Mouse (Mus musculus): ENCODE measurements at regions not wholly inside any gene's neighbourhood (a gene's known extent, or its start where the extent isn't known, plus 50 kb on each side); places are given as distances from the start of the nearest gene placed in this dataset.

DNA sequence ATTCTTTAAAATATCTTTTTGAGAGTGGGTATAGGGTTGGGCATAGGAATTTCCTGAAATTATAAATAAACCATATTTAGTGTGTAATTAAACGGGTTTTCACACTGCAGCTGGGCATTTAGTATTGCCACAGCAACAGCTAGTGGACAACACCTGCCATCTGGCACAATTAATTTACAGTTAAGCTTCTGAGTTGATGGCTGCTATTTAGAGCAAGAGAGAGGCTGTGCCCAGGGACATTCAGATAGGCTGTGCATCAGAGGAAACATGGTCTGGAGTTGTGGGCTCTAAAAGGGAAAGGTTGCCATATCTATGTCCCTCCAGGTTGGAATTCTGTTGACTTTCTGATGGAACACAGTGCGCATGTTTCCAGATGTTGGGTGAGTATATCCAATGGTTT, 227.1 kb downstream of the Pth2r start:
- H3K27ac ChIP-seq (replicated peaks) = no peak overlapping the region
- DNase-seq (ENCODE audit: low spot score) = no peak
- H3K36me3 ChIP-seq = no peaks in the 10 kb centered on the region
- WGBS = 96% methylated on average over 2 of the region's 2 CpGs
- no peaks in the 10 kb centered on the region for H3K9me3 ChIP-seq (replicated peaks)
- H3K4me3 ChIP-seq = no peak overlapping the region
- H3K4me1 ChIP-seq = no peaks in the 10 kb centered on the region
- H3K27me3 ChIP-seq (ENCODE audit: low read depth, poor library complexity, severe bottlenecking) = no peaks in the 10 kb centered on the region

DNA sequence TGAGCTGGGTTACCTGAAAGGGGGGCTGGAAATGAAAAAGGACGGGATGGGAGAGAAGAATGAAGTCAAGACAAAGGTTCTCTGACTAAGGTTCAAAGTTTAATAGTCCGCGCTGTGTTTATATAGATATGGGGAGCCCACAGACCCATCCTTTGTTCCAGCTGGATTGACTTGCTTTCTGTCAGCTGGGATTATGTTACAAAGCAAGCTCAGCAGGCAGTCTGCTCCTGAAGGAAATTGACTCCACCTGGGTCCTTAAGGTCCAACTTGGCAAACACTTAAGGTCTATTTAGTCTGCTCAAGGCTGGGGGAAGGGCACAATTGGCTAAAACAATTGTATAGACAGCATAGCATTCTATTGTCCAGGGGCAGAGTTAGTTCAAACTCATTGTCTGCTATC, 253.8 kb downstream of the Pth2r start:
- no peak overlapping the region for H3K27ac ChIP-seq (replicated peaks)
- no peaks in the 10 kb centered on the region for H3K4me1 ChIP-seq
- no peaks in the 10 kb centered on the region for H3K27me3 ChIP-seq (ENCODE audit: low read depth, poor library complexity, severe bottlenecking)
- H3K4me3 ChIP-seq = no peak overlapping the region
- no peaks in the 10 kb centered on the region for H3K9me3 ChIP-seq (replicated peaks)
- DNase-seq (ENCODE audit: low spot score) = no peak
- H3K36me3 ChIP-seq = no peaks in the 10 kb centered on the region
- WGBS = 54% methylated on average over 3 of the region's 3 CpGs

DNA sequence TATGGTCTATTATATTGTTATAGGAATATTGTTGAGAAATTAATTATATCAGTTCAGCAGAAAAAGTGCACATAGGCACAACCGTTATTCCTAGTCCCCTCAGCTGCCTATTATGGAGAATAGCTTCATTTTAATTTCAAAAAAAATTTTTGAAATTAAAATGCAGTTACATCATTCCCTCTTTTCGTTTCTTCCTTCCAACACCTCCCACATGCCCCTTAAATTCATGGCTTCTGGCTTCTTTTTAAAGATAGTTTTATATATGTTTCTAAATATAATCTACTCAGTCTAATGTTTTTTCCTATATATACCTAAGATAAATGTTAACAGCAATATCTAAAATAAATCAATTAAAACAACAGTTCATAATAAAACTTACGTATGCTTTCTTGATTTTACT, 256.7 kb downstream of the Pth2r start:
- DNase-seq (ENCODE audit: low spot score) = no peak
- Histone ChIP-seq H3K27me3 (ENCODE audit: low read depth, poor library complexity, severe bottlenecking) (no peaks in the 10 kb centered on the region), H3K4me1 (no peaks in the 10 kb centered on the region), H3K9me3 (replicated peaks) (no peaks in the 10 kb centered on the region), H3K27ac (replicated peaks) (no peak overlapping the region), H3K4me3 (no peak overlapping the region), H3K36me3 (no peaks in the 10 kb centered on the region)
- WGBS = 88% methylated on average over 3 of the region's 3 CpGs

- no peaks in the 10 kb centered on the region for H3K36me3 ChIP-seq
- H3K9me3 ChIP-seq (replicated peaks) = no peaks in the 10 kb centered on the region
- WGBS = 88% methylated on average over 5 of the region's 5 CpGs
- no peaks in the 10 kb centered on the region for H3K4me1 ChIP-seq
- no peak overlapping the region for H3K4me3 ChIP-seq
- no peak for DNase-seq (ENCODE audit: low spot score)
- no peak overlapping the region for H3K27ac ChIP-seq (replicated peaks)
- H3K27me3 ChIP-seq (ENCODE audit: low read depth, poor library complexity, severe bottlenecking) = no peaks in the 10 kb centered on the region
Measured at GRCm38 (mm10) chr1:65544219-65544864, 262.5 kb downstream of the Pth2r start.

GRCm38 (mm10) chr1:65545336-65546060, 263.6 kb downstream of the Pth2r start:
- Histone ChIP-seq H3K4me1 (no peaks in the 10 kb centered on the region), H3K27me3 (ENCODE audit: low read depth, poor library complexity, severe bottlenecking) (no peaks in the 10 kb centered on the region), H3K36me3 (no peaks in the 10 kb centered on the region), H3K9me3 (replicated peaks) (no peaks in the 10 kb centered on the region), H3K4me3 (no peak overlapping the region), H3K27ac (replicated peaks) (no peak overlapping the region)
- DNase-seq (ENCODE audit: low spot score) = no peak
- 77% methylated on average over 5 of the region's 5 CpGs for WGBS

DNA sequence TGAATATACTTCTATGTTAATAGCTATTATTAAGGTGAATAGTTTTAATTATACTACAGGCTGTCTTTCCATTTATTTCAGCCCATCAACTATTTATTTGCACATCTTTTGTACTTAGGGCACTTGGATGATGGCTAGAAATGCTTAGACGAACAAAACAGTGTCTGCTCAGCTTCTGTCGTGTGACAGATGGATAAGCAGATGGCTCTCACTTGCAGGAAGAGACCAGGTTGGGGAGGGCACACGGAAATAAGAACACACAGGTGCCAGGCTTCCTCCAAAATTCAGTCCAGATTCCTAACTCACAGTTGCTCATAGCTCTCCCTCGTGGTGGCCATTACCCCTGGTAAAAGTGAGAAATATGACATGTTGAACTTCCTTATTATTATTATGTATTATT, 267.0 kb downstream of the Pth2r start:
- H3K4me1 ChIP-seq = no peaks in the 10 kb centered on the region
- H3K9me3 ChIP-seq (replicated peaks) = no peaks in the 10 kb centered on the region
- H3K4me3 ChIP-seq = no peak overlapping the region
- no peaks in the 10 kb centered on the region for H3K36me3 ChIP-seq
- DNase-seq (ENCODE audit: low spot score) = no peak
- H3K27me3 ChIP-seq (ENCODE audit: low read depth, poor library complexity, severe bottlenecking) = no peaks in the 10 kb centered on the region
- WGBS = 82% methylated on average over 4 of the region's 4 CpGs
- H3K27ac ChIP-seq (replicated peaks) = no peak overlapping the region

DNA sequence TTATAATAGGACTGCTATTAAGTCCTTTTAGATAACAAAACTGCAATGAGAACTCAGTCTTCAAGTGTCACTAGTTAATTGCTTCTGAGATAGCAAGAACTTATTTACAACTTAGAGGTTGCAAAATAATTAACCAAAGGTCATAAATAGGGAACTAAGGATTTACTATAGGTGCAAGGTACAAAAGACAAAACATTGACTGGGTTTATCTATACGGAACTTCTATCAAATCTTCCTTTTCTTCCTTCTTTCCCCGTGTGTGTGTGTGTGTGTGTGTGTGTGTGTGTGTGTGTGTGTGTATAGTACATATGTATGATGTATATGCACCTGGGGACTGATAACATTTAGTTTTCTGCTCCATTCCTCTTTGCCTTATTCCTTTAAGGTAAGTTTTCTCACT, 305.5 kb downstream of the Pth2r start:
- H3K27ac ChIP-seq (replicated peaks) = no peak overlapping the region
- no peaks in the 10 kb centered on the region for H3K9me3 ChIP-seq (replicated peaks)
- H3K4me1 ChIP-seq = no peaks in the 10 kb centered on the region
- no peak overlapping the region for H3K4me3 ChIP-seq
- H3K27me3 ChIP-seq (ENCODE audit: low read depth, poor library complexity, severe bottlenecking) = no peaks in the 10 kb centered on the region
- 96% methylated on average over 1 of the region's 2 CpGs for WGBS
- H3K36me3 ChIP-seq = no peaks in the 10 kb centered on the region
- no peak for DNase-seq (ENCODE audit: low spot score)

GRCm38 (mm10) chr1:65635315-65635714, 291.0 kb upstream of the Crygf start:
- H3K27me3 ChIP-seq (ENCODE audit: low read depth, poor library complexity, severe bottlenecking) = no peaks in the 10 kb centered on the region
- H3K27ac ChIP-seq (replicated peaks) = no peak overlapping the region
- 83% methylated on average over 2 of the region's 2 CpGs for WGBS
- no peaks in the 10 kb centered on the region for H3K4me1 ChIP-seq
- H3K4me3 ChIP-seq = no peak overlapping the region
- H3K36me3 ChIP-seq = no peaks in the 10 kb centered on the region
- no peaks in the 10 kb centered on the region for H3K9me3 ChIP-seq (replicated peaks)
- DNase-seq (ENCODE audit: low spot score) = no peak

DNA sequence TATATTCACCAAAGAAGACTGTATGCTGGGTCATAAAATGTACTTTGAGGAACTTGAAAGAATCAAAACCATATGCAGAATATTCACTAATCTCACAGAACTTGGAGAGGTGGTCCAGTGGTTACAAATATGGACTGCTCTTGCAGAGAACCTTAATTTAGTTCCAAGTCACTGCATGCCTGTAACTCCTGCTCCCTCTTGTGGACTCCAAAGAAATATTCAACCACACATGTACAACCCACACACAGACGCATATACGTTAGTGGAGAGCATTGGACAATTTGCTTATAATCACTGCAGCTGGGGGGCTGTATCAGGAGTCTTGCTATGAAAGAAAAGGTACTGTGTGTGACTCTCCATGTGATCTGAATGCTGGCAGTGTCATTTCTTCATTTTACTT, 271.9 kb upstream of the Crygf start:
- no peaks in the 10 kb centered on the region for H3K9me3 ChIP-seq (replicated peaks)
- no peak for DNase-seq (ENCODE audit: low spot score)
- no peaks in the 10 kb centered on the region for H3K36me3 ChIP-seq
- no peak overlapping the region for H3K4me3 ChIP-seq
- WGBS = 83% methylated on average over 2 of the region's 2 CpGs
- H3K4me1 ChIP-seq = no peaks in the 10 kb centered on the region
- no peaks in the 10 kb centered on the region for H3K27me3 ChIP-seq (ENCODE audit: low read depth, poor library complexity, severe bottlenecking)
- H3K27ac ChIP-seq (replicated peaks) = no peak overlapping the region

DNA sequence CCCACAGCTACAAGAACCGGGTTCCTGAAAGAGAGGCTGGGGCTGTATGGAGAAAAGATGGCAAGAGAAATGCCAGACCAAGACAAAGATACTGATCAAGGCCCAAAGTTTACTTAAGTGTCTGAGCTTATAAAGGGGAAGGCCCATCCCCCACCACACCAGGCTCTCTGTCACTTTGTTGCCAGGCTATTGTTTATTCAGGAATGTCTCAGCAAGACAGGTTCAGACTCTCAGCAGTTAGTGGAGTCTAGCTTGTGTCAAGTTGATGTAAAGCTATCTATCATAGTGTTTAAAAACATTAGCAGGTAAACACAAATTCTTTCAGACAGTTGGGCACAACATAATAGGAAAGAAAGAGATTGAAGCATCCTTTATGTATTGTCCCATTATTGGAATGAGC, 244.4 kb upstream of the Crygf start:
- no peak overlapping the region for H3K4me3 ChIP-seq
- H3K27ac ChIP-seq (replicated peaks) = no peak overlapping the region
- H3K36me3 ChIP-seq = no peaks in the 10 kb centered on the region
- peak; percentile 16 for DNase-seq (ENCODE audit: low spot score)
- WGBS = 11% methylated on average over 1 of the region's 1 CpGs
- H3K27me3 ChIP-seq (ENCODE audit: low read depth, poor library complexity, severe bottlenecking) = no peaks in the 10 kb centered on the region
- no peaks in the 10 kb centered on the region for H3K9me3 ChIP-seq (replicated peaks)
- peaks cover 11% of the 10 kb centered on the region for H3K4me1 ChIP-seq

GRCm38 (mm10) chr1:65687322-65687721, 239.0 kb upstream of the Crygf start:
- no peaks in the 10 kb centered on the region for H3K36me3 ChIP-seq
- H3K27me3 ChIP-seq (ENCODE audit: low read depth, poor library complexity, severe bottlenecking) = no peaks in the 10 kb centered on the region
- no peaks in the 10 kb centered on the region for H3K9me3 ChIP-seq (replicated peaks)
- H3K4me3 ChIP-seq = no peak overlapping the region
- peaks cover 4% of the 10 kb centered on the region for H3K4me1 ChIP-seq
- H3K27ac ChIP-seq (replicated peaks) = no peak overlapping the region
- no peak for DNase-seq (ENCODE audit: low spot score)
- WGBS = 82% methylated on average over 1 of the region's 1 CpGs

- no peaks in the 10 kb centered on the region for H3K36me3 ChIP-seq
Measured at GRCm38 (mm10) chr1:65730262-65730661, 196.1 kb upstream of the Crygf start.

GRCm38 (mm10) chr1:65757951-65758350, 168.4 kb upstream of the Crygf start:
- Histone ChIP-seq H3K27me3 (ENCODE audit: low read depth, poor library complexity, severe bottlenecking) (no peaks in the 10 kb centered on the region), H3K4me3 (no peak overlapping the region), H3K36me3 (no peaks in the 10 kb centered on the region), H3K9me3 (replicated peaks) (no peaks in the 10 kb centered on the region), H3K27ac (replicated peaks) (no peak overlapping the region), H3K4me1 (no peaks in the 10 kb centered on the region)
- no peak for DNase-seq (ENCODE audit: low spot score)
- 87% methylated on average over 2 of the region's 2 CpGs for WGBS

More at GRCm38 (mm10) chr1:65730262-65730661, 196.1 kb upstream of the Crygf start:
- H3K9me3 ChIP-seq (replicated peaks) = no peaks in the 10 kb centered on the region
- no peaks in the 10 kb centered on the region for H3K27me3 ChIP-seq (ENCODE audit: low read depth, poor library complexity, severe bottlenecking)
- DNase-seq (ENCODE audit: low spot score) = no peak
- WGBS = 89% methylated on average over 3 of the region's 3 CpGs
- no peaks in the 10 kb centered on the region for H3K4me1 ChIP-seq
- H3K27ac ChIP-seq (replicated peaks) = no peak overlapping the region
- no peak overlapping the region for H3K4me3 ChIP-seq
